Mouse (Mus musculus) heart, adult 2 months (tissue): ENCODE results near the gene Mrc2. TPM values are rescaled to one million over a fixed set of nuclear protein-coding genes. Genes with fewer than 3 reads are reported as not detected.

Experiments used
- DNase-seq, 2 experiments: peaks; one replicate each; pipeline ENCODE4 v3.0.0; 2021
- H3K27ac ChIP-seq: fragments of 200-600 bp; 2 replicates; pipeline ENCODE4 v1.8.1; 2022
- H3K27me3 ChIP-seq: fragments of 200-500 bp; 2 replicates; pipeline ENCODE4 v1.6.1; 2012; ENCODE audit warnings: mild to moderate bottlenecking, low read length, inconsistent platforms, mixed read lengths; ENCODE audit not compliant: control insufficient read depth, insufficient read depth
- H3K36me3 ChIP-seq: fragments of 200-500 bp; 2 replicates; pipeline ENCODE4 v1.6.1; 2012; ENCODE audit warnings: low read length, inconsistent platforms; ENCODE audit not compliant: control insufficient read depth, insufficient read depth
- H3K4me1 ChIP-seq: fragments of 200-500 bp; 2 replicates; pipeline ENCODE4 v1.6.1; 2011; ENCODE audit warnings: low read length; ENCODE audit not compliant: control insufficient read depth, insufficient read depth
- H3K4me3 ChIP-seq: fragments of 200-600 bp; 2 replicates; pipeline ENCODE4 v1.8.1; 2022
- H3K79me2 ChIP-seq: fragments of 200-500 bp; replicated peaks from 2 replicates; pipeline ENCODE4 v1.6.1; 2012; ENCODE audit warnings: mild to moderate bottlenecking, inconsistent platforms, low read length, moderate library complexity, mixed read lengths; ENCODE audit not compliant: control insufficient read depth, insufficient read depth
- H3K9ac ChIP-seq: fragments of 200-500 bp; 2 replicates; pipeline ENCODE4 v1.6.1; 2012; ENCODE audit warnings: low read depth, mild to moderate bottlenecking, control low read depth, inconsistent platforms, low read length, mixed read lengths
- CTCF ChIP-seq: fragments of 200-600 bp; IDR thresholded peaks from 2 replicates; pipeline ENCODE4 v1.8.1; 2022; ENCODE audit warnings: antibody characterized with exemption, mild to moderate bottlenecking, moderate library complexity
- EP300 ChIP-seq: fragments of 200-500 bp; IDR thresholded peaks from 2 replicates; pipeline ENCODE4 v1.6.1; 2011; ENCODE audit warnings: low read depth, low read length, control low read depth; ENCODE audit not compliant: insufficient read depth
- POLR2A ChIP-seq: fragments of 200-500 bp; IDR thresholded peaks from 2 replicates; pipeline ENCODE4 v1.6.1; 2011; ENCODE audit warnings: mild to moderate bottlenecking, low read depth, low read length, control low read depth; ENCODE audit not compliant: insufficient read depth
- WGBS: fragments of 180-500 bp; shearing (Covaris S2); methylation state at CpG from one replicate; pipeline ENCODE4 v1.1.7; 2018; 5-methylcytosine and 5-hydroxymethylcytosine counted together
- intact Hi-C: fragments of 180-260 bp; cut with DNase I; formaldehyde crosslinking; loops from one replicate; pipeline ENCODE4 v1.15.1; 2025
- polyA plus RNA-seq: library from polyadenylated mRNA; depleted of rRNA; stranded (reverse); fragments of >200 nt; gene quantifications from 2 replicates; pipeline ENCODE4 v1.2.3, GENCODE M21; 2012
- total RNA-seq, 2 experiments: library from RNA; stranded (reverse); gene quantifications; 2 replicates each; pipeline ENCODE4 v1.2.3; 2021

Gene Mrc2
- total and polyA plus RNA-seq, 3 experiments: 11.2 to 17.5 (median 13.9) TPM

GRCm38 (mm10) chr11:105364386-105365065 lies 72.1 kb downstream of the Mrc2 start:
- WGBS: 29% methylated on average over 12 of the region's 12 CpGs
- DNase-seq: peak; percentile 61 to 69

GRCm38 (mm10) chr11:105365611-105366010 lies 73.2 kb downstream of the Mrc2 start:
- WGBS: 69% methylated on average over 3 of the region's 3 CpGs
- H3K4me1 ChIP-seq: peaks cover 17% of the 10 kb centered on the region

More at GRCm38 (mm10) chr11:105364386-105365065, 72.1 kb downstream of the Mrc2 start:
- intact Hi-C loops: loop anchor here (5.0 kb wide), 1 partner anchor 548 kb away; no protein-coding TSS in a partner anchor
- TF ChIP-seq EP300: no peak
- TF ChIP-seq CTCF: no peak
- no peak for TF ChIP-seq POLR2A
- Histone ChIP-seq H3K4me3 (peak overlapping the region; percentile 57), H3K27ac (peak overlapping the region; percentile 82), H3K36me3 (no peaks in the 10 kb centered on the region; the same call in 1 of the 2 replicates), H3K27me3 (no peaks in the 10 kb centered on the region), H3K4me1 (peaks cover 17% of the 10 kb centered on the region), H3K9ac (peak overlapping the region; percentile 22; the same call in 1 of the 2 replicates), H3K79me2 (no peaks in the 10 kb centered on the region)

GRCm38 (mm10) chr11:105366051-105366450 lies 73.6 kb downstream of the Mrc2 start:
- intact Hi-C loops: no loop called here
- TF ChIP-seq POLR2A: no peak
- TF ChIP-seq CTCF: no peak
- TF ChIP-seq EP300: no peak
- Histone ChIP-seq H3K4me1 (peaks cover 17% of the 10 kb centered on the region), H3K27ac (no peak overlapping the region), H3K27me3 (no peaks in the 10 kb centered on the region), H3K4me3 (no peak overlapping the region), H3K36me3 (no peaks in the 10 kb centered on the region; the same call in 1 of the 2 replicates), H3K9ac (no peak overlapping the region), H3K79me2 (no peaks in the 10 kb centered on the region)
- no peak for DNase-seq
- 61% methylated on average over 4 of the region's 4 CpGs for WGBS

More at GRCm38 (mm10) chr11:105365611-105366010, 73.2 kb downstream of the Mrc2 start:
- H3K36me3 ChIP-seq: no peaks in the 10 kb centered on the region; the same call in 1 of the 2 replicates
- no peak overlapping the region for H3K9ac ChIP-seq
- H3K4me3 ChIP-seq: no peak overlapping the region
- intact Hi-C loops: no loop called here
- H3K79me2 ChIP-seq: no peaks in the 10 kb centered on the region
- no peak for DNase-seq
- H3K27me3 ChIP-seq: no peaks in the 10 kb centered on the region
- TF ChIP-seq POLR2A (no peak), CTCF (no peak), EP300 (no peak)
- H3K27ac ChIP-seq: peak overlapping the region; percentile 82

- Histone ChIP-seq H3K79me2 (no peaks in the 10 kb centered on the region), H3K27me3 (no peaks in the 10 kb centered on the region), H3K4me1 (peaks cover 17% of the 10 kb centered on the region), H3K9ac (no peak overlapping the region), H3K27ac (no peak overlapping the region), H3K36me3 (no peaks in the 10 kb centered on the region; the same call in 1 of the 2 replicates), H3K4me3 (no peak overlapping the region)
- intact Hi-C loops: no loop called here
- no peak for DNase-seq
- WGBS: 65% methylated on average over 3 of the region's 3 CpGs
- no peak for TF ChIP-seq POLR2A
- TF ChIP-seq EP300: no peak
- no peak for TF ChIP-seq CTCF
Measured at GRCm38 (mm10) chr11:105367163-105367562, 74.7 kb downstream of the Mrc2 start.

- TF ChIP-seq CTCF (no peak), EP300 (no peak), POLR2A (no peak)
- no peaks in the 10 kb centered on the region; the same call in 1 of the 2 replicates for H3K36me3 ChIP-seq
- no peak overlapping the region for H3K9ac ChIP-seq
- no peaks in the 10 kb centered on the region for H3K79me2 ChIP-seq
- WGBS: 56% methylated on average over 5 of the region's 5 CpGs
- intact Hi-C loops: no loop called here
- no peak overlapping the region for H3K27ac ChIP-seq
- H3K4me3 ChIP-seq: no peak overlapping the region
- H3K27me3 ChIP-seq: no peaks in the 10 kb centered on the region
- peaks cover 20% of the 10 kb centered on the region for H3K4me1 ChIP-seq
- no peak for DNase-seq
Measured at GRCm38 (mm10) chr11:105368833-105369232, 76.4 kb downstream of the Mrc2 start.

GRCm38 (mm10) chr11:105369526-105370386 lies 77.3 kb downstream of the Mrc2 start:
- WGBS: 76% methylated on average over 13 of the region's 13 CpGs
- Histone ChIP-seq H3K36me3 (no peaks in the 10 kb centered on the region; the same call in 1 of the 2 replicates), H3K27ac (peak overlapping the region; percentile 52), H3K9ac (no peak overlapping the region), H3K4me1 (peaks cover 18% of the 10 kb centered on the region), H3K27me3 (no peaks in the 10 kb centered on the region), H3K79me2 (no peaks in the 10 kb centered on the region), H3K4me3 (no peak overlapping the region)
- peak in 1 of 2 experiments; percentile 43 for DNase-seq
- intact Hi-C loops: loop anchor here (5.0 kb wide), 1 partner anchor 53 kb away; no protein-coding TSS in a partner anchor
- TF ChIP-seq CTCF: no peak
- TF ChIP-seq EP300: no peak
- TF ChIP-seq POLR2A: no peak
